Mouse (Mus musculus): ENCODE measurements around the gene Rapgef3.

Rapgef3 gene

GRCm38 (mm10) chr15:97744930-97745329 is 22.8 kb downstream of the Rapgef3 start:
- DNase-seq, result no peak

- DNase-seq, result no peak
Observed at GRCm38 (mm10) chr15:97743961-97744525, 23.7 kb downstream of the Rapgef3 start.

- DNase-seq, result no peak
Observed at GRCm38 (mm10) chr15:97743210-97743609, 24.6 kb downstream of the Rapgef3 start.

- no peak for DNase-seq
Observed at GRCm38 (mm10) chr15:97742600-97742999, 25.2 kb downstream of the Rapgef3 start.

- no peak for DNase-seq
Observed at GRCm38 (mm10) chr15:97742074-97742473, 25.7 kb downstream of the Rapgef3 start.

- no peak for DNase-seq
Observed at GRCm38 (mm10) chr15:97741662-97742061, 26.1 kb downstream of the Rapgef3 start.

- no peak for DNase-seq
Observed at GRCm38 (mm10) chr15:97740283-97740732, 27.5 kb downstream of the Rapgef3 start.

- DNase-seq, result no peak
Observed at GRCm38 (mm10) chr15:97738923-97739322, 28.8 kb downstream of the Rapgef3 start.

- DNase-seq, result no peak
Observed at GRCm38 (mm10) chr15:97731988-97732387, 35.8 kb downstream of the Rapgef3 start.

- no peak for DNase-seq
Observed at GRCm38 (mm10) chr15:97731111-97731510, 36.7 kb downstream of the Rapgef3 start, which contains the start of gene Endou. Gene Endou (minus strand): TSS chr15:97731339.

- DNase-seq, result no peak
Observed at GRCm38 (mm10) chr15:97730365-97730764, 37.4 kb downstream of the Rapgef3 start.

- DNase-seq, result no peak
Observed at GRCm38 (mm10) chr15:97728804-97729203, 39.0 kb downstream of the Rapgef3 start.

- DNase-seq, result no peak
Observed at GRCm38 (mm10) chr15:97728394-97728793, 39.4 kb downstream of the Rapgef3 start.

GRCm38 (mm10) chr15:97727520-97727919 is 40.3 kb downstream of the Rapgef3 start:
- DNase-seq, result no peak

GRCm38 (mm10) chr15:97727048-97727447 is 40.7 kb downstream of the Rapgef3 start:
- DNase-seq, result no peak

- no peak for DNase-seq
Observed at GRCm38 (mm10) chr15:97726310-97726709, 41.5 kb downstream of the Rapgef3 start.

- no peak for DNase-seq
Observed at GRCm38 (mm10) chr15:97725198-97725785, 42.5 kb downstream of the Rapgef3 start.

- DNase-seq, result no peak
Observed at GRCm38 (mm10) chr15:97724346-97725197, 43.2 kb downstream of the Rapgef3 start.

GRCm38 (mm10) chr15:97723536-97724345 is 44.0 kb downstream of the Rapgef3 start:
- no peak for DNase-seq

GRCm38 (mm10) chr15:97721008-97721701 is 46.6 kb downstream of the Rapgef3 start:
- DNase-seq, result no peak

GRCm38 (mm10) chr15:97720026-97720675 is 47.6 kb downstream of the Rapgef3 start:
- no peak for DNase-seq

GRCm38 (mm10) chr15:97719494-97719893 is 48.3 kb downstream of the Rapgef3 start:
- no peak for DNase-seq

Measured in embryo, embryonic 11 days (tissue).